Mouse (Mus musculus) hindlimb bud, embryonic 11.5 days (tissue): Measurements from ENCODE around the gene Itgax.

Experiments
- DNase-seq: peaks from one replicate; pipeline ENCODE4 v3.0.0-alpha.2; 2012; ENCODE audit warnings: low read depth, low spot score; ENCODE audit errors: extremely low spot score

Itgax gene

DNA sequence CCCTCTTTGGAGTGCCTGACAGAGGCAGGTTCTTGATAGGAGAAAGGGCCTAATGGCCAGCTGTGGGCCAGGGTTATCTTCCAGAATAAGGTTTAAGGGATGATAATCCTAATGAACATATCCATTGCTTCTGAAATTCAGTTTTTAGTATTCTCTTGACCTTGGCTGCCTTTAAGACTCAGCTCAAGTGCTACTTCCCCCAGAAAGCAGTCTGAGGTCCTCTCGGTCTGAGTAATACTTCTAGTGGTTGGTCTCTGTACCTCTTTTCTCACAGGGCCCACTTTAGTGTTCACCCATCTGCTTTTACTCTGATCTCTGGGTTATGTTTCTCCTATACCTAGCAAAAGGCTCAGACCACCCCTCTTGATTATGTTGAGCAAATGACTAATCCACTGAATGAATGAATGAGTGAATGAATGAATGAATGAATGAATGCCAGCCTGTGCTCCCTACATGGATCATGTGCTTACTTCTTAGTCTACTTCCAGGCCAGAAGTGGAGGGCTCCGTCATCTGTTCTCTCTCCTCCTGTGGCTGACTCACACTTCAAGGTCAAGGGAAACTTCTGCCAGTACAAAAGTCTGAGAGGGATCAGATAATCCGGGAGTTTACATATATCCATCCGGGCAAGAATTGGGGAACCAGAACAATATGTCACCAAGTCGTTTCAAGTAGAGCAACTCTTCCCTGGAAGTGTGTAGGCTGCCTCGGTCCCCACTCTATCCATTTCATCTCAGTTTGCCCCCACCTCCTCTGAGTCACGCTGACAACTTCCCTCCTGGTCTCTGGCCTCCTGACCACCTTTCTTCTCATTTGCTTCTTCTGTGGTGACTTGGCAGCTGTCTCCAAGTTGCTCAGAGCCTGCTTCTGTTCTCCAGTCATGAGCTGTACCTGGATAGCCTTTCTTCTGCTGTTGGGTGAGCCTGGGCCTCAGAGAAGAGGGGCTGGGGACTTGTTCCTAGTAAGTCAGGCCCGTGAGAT is at the start of gene Itgax:
Gene Itgax (plus strand): TSS at position 807 of the 980 bp plus-strand sequence.
- DNase-seq: no peak

- DNase-seq: no peak
Observed at GRCm38 (mm10) chr7:128080012-128080411, 49.3 kb upstream of the Itgax start.

DNA sequence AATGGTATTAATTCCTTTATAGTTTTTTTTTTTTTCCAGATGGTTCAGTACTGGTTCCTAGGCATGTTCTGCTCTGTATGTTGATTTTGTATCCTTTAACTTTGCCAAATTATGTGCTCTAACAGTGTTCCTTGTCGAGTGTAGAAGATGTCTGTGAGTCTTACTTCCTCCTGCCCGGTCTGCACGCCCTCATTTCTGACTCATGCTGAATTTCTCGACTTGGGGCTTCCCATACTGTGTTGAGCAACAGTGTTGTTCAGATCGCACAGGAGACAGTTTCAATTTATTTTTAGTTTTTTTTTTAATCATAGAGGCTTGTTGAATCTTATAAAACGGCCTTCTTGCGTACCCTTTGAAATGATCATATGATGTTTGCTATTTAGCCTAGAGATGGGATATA is 40.2 kb upstream of the Itgax start:
- DNase-seq: no peak

- DNase-seq: no peak
Observed at GRCm38 (mm10) chr7:128098135-128098534, 31.2 kb upstream of the Itgax start.

DNA sequence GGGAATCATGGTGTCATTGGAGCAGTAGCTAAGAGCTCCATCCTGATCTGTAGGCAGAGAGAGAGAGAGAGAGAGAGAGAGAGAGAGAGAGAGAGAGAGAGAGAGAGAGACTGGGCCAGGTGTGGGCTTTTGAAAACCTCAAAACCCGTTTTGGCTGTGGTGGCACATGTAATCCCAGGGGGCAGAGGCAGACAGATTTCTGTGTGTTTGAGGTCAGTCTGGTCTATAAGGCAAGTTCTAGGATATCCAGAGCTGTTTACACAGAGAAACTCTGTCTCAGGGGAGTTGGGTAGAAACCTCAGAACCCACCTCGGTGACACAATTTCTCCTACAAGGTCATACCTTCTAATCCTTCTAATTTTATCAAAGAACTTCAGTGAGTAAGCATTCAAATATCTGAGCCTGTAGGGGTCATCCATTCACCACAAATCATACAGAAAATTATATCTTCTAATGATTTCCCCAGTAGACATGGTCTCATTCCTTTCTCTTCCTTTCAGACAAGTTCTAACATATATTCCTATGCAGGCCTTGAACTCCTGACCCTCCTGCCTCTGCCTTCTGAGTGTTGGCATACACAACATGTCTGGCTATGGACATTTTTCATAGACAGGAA is 28.5 kb upstream of the Itgax start:
- no peak for DNase-seq

DNA sequence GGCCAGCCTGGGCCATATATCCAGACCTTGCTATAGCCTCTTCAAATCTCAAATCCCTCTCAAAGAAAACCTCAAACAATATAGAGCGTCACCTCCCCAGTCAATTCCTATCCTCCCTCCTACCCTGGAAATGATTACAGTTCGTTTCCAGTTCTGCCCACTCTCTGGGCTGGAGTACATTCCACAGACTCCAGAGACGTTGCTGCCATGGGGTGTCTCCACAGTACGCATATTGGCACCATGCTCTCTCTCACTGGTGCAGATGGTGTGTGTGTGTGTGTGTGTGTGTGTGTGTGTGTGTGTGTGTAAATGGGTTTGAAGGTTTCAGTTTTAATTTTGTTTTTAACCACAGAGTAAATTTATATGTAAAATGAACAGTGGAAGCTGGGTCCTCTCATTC is 24.1 kb upstream of the Itgax start:
- DNase-seq: no peak

DNA sequence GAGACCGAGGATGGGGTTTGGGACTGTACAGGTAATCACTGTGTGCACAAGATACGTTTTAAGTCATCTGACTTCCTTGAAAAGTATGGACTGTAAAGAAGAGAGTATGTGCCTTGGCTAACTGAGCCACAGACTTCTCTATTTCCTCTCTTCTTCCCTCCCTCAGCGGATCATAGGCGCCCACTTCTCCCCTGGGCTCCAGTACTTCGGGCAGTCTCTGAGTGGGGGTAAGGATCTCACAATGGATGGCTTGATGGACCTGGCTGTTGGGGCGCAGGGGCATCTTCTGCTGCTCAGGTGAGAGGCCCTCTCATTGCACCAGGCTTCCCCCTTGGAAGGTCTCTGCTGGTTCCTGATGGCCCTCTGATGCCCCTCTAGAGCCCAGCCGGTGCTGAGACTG is 21.9 kb upstream of the Itgax start:
- DNase-seq: no peak

- DNase-seq: no peak
Observed at GRCm38 (mm10) chr7:128110314-128110713, 19.0 kb upstream of the Itgax start.

DNA sequence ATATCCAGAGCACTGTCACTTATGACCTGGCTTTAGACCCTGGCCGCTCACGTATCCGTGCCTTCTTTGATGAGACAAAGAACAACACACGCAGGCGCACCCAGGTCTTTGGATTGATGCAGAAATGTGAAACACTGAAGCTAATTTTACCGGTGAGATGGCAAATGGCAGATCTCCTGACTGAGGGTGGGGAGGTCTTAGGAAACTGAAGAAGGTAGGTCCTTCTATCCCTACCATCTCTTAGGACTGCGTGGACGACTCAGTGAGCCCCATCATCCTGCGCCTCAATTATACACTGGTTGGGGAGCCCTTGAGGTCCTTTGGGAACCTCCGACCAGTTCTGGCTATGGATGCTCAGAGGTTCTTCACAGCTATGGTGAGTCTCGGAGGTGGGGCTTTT is 17.2 kb upstream of the Itgax start:
- no peak for DNase-seq

DNA sequence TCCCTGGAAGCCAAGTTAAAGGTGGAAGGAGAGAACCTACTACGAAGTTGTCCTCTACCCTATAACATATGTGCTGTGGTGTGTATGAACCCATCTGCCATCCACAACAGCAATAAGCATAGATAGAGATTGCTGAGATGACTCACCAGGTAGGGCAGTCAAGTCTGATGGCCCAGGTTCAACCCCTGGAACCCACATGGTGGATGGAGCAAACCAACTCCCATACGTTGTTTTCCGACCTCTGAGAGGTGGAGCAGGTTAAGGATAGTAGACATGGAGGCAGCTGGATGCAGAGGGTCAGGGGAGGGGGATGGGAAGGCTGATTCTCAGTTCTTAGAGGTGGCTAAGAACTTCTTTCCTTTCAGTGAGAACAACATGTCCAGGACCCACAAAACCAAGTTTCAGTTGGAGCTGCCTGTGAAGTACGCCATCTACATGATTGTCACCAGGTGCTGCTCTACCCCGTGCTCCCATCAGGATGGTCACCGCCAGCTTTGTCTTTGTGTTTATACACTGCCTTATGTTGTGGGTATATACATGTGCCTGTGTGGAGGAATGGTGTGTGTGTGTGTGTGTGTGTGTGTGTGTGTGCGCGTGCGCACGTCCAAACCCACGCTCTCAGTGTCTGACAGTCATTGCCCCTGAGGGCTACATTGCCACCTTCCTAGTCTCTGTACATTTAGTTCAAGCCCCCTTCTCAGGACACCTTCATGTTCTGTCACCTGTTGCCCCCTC is 14.8 kb upstream of the Itgax start:
- no peak for DNase-seq

- DNase-seq: no peak
Observed at GRCm38 (mm10) chr7:128115211-128115958, 14.0 kb upstream of the Itgax start.

DNA sequence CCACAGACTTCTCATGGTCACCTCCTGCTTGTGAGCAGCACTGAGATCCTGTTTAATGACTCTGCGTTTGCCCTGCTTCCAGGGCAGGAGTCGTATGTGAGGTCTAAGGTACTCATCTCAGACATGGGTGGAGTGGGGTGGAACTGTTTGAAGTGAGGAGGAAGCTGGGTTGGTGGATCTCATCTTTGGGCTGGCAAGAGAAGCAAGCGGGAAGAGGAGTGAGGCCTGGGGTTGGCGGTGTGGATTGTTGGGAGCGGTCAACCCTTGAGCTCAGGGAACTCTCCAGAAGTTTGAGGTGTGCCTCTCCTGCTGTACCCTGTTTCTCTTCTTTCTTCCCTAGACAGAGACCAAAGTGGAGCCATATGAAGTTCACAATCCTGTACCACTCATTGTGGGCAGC is 13.0 kb upstream of the Itgax start:
- no peak for DNase-seq

DNA sequence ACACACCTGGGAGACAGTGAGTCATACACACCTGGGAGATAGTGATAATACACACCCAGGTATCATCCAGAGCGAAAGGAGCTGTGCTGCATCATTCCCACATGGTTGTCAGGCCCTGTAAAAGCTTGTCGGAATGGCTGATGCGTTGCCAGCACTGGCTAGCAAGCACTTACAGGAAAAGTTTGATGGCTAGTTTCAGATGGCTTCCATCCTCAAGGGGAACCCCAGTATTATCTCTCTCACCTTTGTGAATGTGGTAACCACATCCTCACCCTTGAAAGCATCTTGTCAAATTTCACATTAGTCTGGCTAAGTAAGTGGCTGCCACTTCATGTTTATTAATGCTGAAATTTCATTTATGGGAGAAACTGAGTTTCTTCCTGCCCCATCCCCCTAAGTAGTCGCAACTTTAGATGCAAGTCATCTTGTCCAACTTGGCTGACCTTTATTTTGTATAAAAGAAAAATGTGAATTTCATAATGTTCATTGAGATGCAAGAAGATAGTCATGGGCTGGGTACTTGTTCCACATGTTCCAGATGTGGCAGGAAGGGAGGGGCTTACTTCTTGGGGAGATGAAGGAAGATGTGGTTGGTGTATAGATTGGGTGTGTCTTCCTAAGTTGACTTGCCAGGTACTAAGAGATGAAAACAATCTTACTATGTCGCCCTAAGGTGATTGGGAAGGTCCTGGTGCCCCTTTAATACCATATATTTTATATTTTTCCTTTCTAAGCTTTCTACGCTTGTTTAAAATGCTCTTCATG is 9.4 kb upstream of the Itgax start:
- no peak for DNase-seq

GRCm38 (mm10) chr7:128132148-128132547 is 2.8 kb downstream of the Itgax start:
- DNase-seq: no peak

DNA sequence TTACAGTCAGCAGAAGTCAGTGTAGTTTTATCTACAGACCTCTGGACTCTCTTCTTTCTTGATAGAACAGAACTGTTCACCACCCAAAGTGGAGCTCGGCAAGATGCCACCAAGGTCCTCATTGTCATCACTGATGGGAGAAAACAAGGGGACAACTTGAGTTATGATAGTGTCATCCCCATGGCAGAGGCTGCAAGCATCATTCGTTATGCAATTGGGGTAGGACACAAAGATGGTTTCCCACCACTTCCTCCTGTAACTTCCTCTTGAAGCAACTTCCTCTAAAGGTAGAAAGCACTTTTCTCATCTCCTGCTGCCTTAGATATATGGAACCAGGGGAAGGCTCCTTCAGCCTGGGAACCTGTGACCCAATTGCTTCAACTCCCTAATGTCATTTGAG is 4.2 kb downstream of the Itgax start:
- no peak for DNase-seq

- no peak for DNase-seq
Observed at GRCm38 (mm10) chr7:128136927-128137326, 7.6 kb downstream of the Itgax start.

DNA sequence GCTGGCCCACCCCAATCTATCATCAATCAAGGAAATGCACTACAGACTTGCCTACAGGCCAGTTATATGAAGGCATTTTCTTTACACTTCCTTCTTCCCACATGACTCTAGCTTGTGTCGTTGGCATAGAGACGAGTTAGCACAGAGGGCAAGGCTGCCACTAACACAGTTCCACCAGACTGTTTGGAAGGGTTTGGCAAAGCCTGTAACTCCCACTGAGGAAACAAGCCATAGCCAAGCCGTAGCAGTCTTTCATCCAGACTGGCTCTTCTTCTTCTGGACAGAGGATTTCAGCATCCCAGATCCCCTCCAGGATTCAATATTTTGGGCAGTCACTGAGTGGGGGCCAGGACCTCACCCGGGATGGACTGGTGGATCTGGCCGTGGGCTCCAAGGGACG is 10.3 kb downstream of the Itgax start:
- no peak for DNase-seq

- DNase-seq: no peak
Observed at GRCm38 (mm10) chr7:128150970-128151369, 21.6 kb downstream of the Itgax start.

- DNase-seq: no peak
Observed at GRCm38 (mm10) chr7:128154076-128154475, 24.7 kb downstream of the Itgax start, which contains the start of gene Itgad. Itgad (plus strand) TSS chr7:128154376.

DNA sequence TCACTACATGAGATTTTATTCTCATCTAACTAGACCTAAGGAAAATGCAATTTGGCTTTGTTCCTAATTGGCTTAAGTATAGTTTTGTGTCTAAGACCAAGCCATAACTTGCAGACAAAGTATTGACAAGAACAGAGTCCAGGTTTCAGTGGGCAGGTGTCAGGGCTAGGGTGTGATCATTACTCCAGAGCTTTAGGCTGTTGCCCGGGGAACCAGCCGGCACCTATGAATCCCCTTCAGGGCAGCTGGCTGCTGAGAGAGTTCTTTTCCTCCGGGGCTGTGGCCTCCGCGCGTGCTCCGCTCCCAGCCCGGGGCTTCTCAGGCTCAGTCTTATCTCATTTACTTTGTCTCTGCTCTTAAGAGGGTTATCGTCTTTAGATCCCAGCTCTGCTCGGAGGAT is 25.6 kb downstream of the Itgax start:
- DNase-seq: no peak
